Mouse (Mus musculus) mesoderm, embryonic 11.5 days (tissue): Measurements from ENCODE around the gene Tmem129.

Experiments
- DNase-seq: peaks from one replicate; pipeline ENCODE4 v3.0.0-alpha.2; 2012; ENCODE audit warnings: low read depth, low spot score

Gene Tmem129

DNA sequence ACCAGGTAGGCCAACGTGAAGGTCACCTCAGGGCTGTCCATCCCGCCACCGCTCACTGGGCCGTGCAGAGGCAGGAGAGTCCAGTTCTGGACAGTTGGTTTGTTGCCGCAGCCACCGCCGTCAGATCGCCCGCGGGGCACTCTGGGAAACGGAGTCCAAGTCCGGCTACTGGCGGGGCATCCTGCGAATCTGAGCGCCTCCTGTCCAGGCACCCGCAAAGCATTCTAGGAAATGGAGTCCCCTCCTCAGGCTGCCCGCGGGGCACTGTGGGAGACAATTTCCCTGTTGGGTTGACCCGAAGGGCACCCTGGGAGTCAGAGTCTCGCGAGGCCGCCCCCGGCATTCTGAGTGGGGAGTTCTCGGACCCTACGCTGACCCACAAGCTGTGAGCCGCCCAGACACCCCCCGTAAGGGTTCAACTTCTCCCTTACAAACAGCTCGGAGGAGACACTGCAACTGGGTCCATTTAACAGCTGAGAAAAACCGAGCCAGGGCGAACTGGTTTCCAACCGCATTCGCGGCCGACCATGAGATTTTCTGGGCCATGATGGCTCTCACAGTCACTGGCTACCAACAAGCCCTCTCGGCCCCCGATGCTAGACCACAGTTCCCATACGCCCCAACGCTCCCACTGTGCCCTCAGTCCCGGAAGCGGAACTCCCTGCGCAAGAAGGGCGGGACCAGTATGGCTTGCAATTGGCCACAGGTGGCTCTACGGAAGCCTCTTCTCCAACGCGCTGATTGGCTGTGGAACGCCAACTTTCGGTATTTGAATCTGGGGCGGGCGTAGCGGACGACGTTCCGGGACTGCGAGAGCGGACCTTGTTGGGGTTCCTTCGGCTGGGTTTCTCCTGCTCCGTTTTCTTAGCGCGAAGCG is at the start of gene Tmem129, which contains the start of gene Tacc3:
Gene Tmem129, minus strand, starts transcription at position 630 of the 877 bp plus-strand sequence.
Gene Tacc3, plus strand, starts transcription at position 342 of the 877 bp plus-strand sequence.
- DNase-seq, result peak; percentile 98

GRCm38 (mm10) chr5:33707163-33707562 is 48.9 kb upstream of the Tmem129 start:
- DNase-seq, result no peak

GRCm38 (mm10) chr5:33706350-33706629 is 48.1 kb upstream of the Tmem129 start:
- DNase-seq, result no peak

DNA sequence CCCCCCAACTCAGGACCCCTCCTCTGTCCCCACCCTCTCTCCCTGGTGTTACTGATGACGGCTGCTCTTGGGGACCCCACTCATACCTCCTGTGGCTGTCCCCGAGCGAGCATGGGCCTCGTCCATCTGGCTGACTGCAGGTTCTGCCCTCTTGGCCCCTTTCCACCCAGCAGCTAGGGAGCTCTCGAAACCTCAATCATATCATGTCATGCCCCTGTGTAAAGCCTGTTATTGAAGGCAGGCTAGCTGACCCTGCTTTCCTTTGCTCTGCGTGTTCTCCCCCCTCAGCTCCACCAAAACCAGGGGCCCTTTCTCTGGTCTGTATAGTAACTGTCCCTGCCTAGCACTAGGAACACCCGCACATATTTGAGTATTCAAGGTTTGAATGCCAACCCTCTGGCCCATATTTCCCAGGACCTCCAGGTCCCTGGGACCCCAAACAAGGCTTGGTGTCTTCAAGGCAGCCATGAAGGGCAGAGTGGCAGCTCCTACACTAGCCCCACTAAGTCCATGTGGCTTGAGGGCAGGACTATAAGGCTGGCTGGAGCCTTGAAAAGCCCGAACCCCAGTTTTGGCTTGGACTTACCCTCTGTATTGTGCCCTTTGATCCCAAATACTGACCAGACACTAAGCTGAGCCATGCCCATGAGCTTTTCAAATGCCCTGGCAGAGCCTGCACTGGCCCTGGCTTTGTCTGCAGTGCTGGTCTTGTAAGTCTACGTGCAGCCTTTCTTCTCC is 47.6 kb upstream of the Tmem129 start:
- no peak for DNase-seq

GRCm38 (mm10) chr5:33704945-33705611 is 46.9 kb upstream of the Tmem129 start:
- peak; percentile 78 for DNase-seq

DNA sequence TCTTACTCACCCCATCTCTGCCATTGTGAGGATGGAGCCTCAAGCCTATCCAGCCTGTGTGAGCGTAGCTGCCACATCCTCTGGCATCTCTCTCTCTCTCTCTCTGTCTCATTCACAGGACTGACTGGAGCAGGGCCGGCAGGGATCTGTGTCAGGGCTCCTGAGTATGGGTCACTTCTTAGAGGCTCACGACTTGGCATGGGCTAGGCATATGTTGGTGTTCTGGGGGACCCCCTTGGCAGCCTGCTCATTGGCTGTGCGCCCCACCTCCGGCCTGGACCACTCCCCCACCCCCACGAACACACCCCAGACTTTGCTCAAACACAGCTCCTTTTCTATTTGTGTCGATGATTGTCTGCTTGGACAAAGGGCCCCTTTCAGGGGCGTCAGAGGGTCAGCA is 45.8 kb upstream of the Tmem129 start:
- DNase-seq, result no peak

GRCm38 (mm10) chr5:33701832-33702231 is 43.6 kb upstream of the Tmem129 start:
- DNase-seq, result no peak

GRCm38 (mm10) chr5:33700010-33700409 is 41.8 kb upstream of the Tmem129 start:
- no peak for DNase-seq

- DNase-seq, result no peak
Observed at GRCm38 (mm10) chr5:33698669-33699068, 40.5 kb upstream of the Tmem129 start.

DNA sequence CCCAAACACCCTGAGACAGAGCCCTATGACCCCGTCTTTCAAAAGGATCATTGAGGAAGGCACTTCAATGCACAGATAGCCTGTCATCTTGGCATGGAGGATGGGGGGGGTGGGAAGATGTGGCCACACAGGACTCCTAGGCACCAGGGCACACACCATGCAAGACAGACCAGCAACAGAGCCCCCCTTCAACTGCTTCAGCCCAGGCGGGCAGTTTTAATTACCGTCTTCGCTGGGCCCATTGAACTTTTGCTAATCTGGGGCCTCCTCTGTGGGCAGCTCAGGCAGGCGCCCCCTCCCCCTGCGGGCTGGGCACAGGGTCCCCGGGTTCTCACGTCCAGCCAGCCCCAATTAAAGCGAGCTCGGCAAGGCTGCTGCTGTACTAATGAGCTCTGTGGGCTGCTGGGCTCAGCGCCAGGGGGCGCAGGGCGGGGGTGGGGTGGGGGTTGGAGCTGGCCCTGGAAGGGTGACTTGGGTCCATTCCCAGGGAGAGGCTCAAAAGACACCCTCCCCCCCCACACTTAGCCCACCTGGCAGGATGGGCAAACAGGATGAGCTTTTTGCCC is 39.8 kb upstream of the Tmem129 start:
- no peak for DNase-seq

DNA sequence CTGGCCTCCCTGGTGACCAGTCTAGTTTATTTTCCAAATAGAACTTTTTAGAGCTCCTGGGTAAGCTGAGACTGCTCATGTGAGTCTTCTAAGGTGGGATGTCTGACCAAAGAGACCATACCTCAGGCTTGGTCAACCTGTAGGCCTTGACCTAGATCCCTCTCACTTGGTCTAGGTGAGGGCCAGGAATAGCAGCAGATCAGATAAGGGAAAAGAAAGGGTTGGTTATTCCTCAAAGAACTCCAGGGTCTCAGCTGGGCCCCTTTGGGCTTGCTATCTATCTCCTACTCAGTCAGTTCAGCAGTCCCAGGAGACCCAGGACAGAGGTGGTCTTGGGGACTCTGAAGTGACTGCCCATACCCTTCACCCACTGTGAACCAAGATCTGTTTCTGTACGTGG is 39.3 kb upstream of the Tmem129 start:
- no peak for DNase-seq

- DNase-seq, result no peak
Observed at GRCm38 (mm10) chr5:33696430-33696829, 38.2 kb upstream of the Tmem129 start.

GRCm38 (mm10) chr5:33695718-33696121 is 37.5 kb upstream of the Tmem129 start:
- no peak for DNase-seq

DNA sequence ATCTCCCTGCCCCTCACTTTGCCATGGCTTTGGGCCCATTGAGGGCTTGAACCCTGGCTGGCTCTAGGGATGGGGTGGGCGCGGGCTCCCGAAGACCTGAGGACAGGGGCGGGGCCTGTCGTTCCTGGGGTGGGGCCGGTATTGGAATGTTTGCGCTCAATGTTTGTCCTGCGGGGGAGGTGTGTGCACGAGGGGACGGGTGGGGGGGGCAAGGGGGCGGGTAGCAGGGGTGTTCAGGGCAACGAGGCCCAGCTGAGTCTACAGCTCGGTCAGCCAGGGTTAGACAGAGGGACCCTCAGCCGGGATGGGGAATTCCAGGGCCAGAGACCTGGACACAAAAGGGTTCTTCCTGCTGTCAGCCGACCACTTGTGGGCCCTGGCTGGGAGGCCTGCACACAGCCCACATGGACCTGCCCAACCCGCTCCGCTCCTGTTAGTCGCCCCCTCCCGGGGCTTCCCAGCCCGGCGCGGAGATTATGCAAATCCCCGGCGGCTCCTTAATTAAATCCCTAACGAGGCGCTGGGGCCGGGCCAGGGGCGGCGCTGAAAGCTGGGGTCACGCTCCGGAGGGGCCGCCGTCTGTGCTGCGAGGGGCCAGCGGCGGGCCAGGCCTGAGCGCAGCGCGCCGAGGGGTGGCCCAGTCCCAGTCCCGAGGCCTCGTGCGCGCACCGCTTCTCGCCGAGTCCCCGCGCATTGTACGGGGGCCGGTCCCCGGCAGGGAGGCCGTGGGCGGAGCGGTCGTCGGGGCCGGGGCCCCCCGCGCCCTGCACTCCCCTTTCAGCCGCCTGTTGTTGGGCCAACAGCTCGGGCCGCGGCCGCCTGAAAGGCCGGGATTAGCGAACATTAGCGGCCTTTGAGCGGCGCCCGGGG is 36.9 kb upstream of the Tmem129 start:
- peak; percentile 69 for DNase-seq

DNA sequence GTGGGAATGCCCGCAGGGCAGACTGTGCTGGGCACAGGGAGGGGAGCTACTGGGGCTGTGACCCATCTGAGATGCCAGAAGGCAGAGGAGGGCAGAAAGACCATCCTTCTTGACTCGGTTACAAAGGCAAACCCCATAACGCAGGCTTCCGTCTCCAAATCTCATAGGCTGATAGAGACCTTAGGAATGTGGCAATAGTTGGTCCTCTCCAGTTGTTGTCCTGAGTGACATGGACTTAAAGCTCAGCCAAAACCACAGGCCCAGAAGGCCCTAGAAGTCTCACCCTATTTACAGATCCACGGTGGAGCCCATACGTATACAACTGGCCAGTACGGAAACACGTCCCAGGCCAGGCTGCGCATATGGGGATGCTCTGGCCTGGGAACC is 36.2 kb upstream of the Tmem129 start:
- no peak for DNase-seq

- peak; percentile 82 for DNase-seq
Observed at GRCm38 (mm10) chr5:33692393-33692792, 34.2 kb upstream of the Tmem129 start.

GRCm38 (mm10) chr5:33689852-33690645 is 31.8 kb upstream of the Tmem129 start:
- DNase-seq, result no peak

DNA sequence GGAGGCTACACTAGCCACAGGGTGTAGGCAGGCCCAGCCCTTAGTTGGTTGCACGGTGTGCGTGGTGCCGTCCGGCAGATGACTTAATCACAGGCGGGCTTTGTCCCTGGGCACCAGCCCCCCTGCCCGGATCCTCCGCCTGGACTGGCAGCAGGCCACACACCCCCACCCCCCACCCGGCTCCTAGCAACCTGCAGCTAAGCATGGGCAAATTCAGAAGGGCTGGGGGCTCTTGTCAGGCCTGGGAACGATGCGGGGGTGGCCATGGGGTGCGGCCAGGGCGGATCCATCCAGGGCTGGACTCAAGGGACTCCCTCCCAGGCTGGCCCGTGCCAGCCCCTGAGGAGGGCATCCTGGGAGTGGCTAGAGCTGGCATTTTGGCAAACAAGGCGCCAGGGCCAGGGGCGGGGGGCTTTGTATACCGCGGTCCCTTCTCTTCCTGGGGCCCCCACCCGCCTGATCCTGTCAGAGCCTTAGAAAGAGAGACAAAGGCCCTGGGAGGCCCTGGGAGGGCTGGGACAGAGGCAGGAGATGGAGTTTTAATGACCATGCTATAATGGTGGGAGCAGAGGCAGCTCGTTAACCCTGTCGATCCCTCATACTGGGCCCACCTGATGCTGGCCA is 31.1 kb upstream of the Tmem129 start:
- DNase-seq, result peak; percentile 63

- DNase-seq, result no peak
Observed at GRCm38 (mm10) chr5:33688278-33689220, 30.3 kb upstream of the Tmem129 start.
